Mouse (Mus musculus) bone marrow, adult 2 months (tissue): ENCODE results near the gene Dazap1. TPM values are rescaled to one million over a fixed set of nuclear protein-coding genes. Genes with fewer than 3 reads are reported as not detected.

Source experiments
- H3K27ac ChIP-seq: fragments of 200-500 bp; 2 replicates; pipeline ENCODE4 v1.5.1; 2012; ENCODE audit warnings: low read depth, mild to moderate bottlenecking, control low read depth, inconsistent platforms, low read length; ENCODE audit not compliant: control insufficient read depth, poor library complexity, insufficient read depth
- H3K4me1 ChIP-seq: fragments of 200-500 bp; 2 replicates; pipeline ENCODE4 v1.6.1; 2011; ENCODE audit warnings: low read length; ENCODE audit not compliant: control insufficient read depth, insufficient read depth
- H3K4me3 ChIP-seq: fragments of 200-500 bp; replicated peaks from 2 replicates; pipeline ENCODE3; 2011; ENCODE audit warnings: mild to moderate bottlenecking, low read depth, low read length, control low read depth; ENCODE audit not compliant: control insufficient read depth
- CTCF ChIP-seq: fragments of 200-500 bp; IDR thresholded peaks from 2 replicates; pipeline ENCODE4 v1.5.1; 2011; ENCODE audit warnings: low read length, control low read depth; ENCODE audit not compliant: control insufficient read depth, insufficient read depth
- POLR2A ChIP-seq: fragments of 200-500 bp; IDR thresholded peaks from 2 replicates; pipeline ENCODE4 v1.6.1; 2011; ENCODE audit warnings: low read depth, mild to moderate bottlenecking, control low read depth, low read length, borderline replicate concordance; ENCODE audit not compliant: control insufficient read depth
- WGBS: fragments of 180-500 bp; shearing (Covaris S2); methylation state at CpG from one replicate; pipeline ENCODE4 v1.1.7; 2018; 5-methylcytosine and 5-hydroxymethylcytosine counted together
- polyA plus RNA-seq: library from polyadenylated mRNA; stranded (reverse); fragments of >200 nt; gene quantifications from 2 replicates; pipeline ENCODE4 v1.2.4, GENCODE M21; 2011; ENCODE audit warnings: low replicate concordance; ENCODE audit not compliant: missing spikeins, insufficient read depth, insufficient read length

Dazap1 gene
- polyA plus RNA-seq, 1 experiment: 150 TPM

GRCm38 (mm10) chr10:80295618-80296425 lies 34.5 kb downstream of the Dazap1 start, which contains the start of gene Apc2:
TSS of gene Apc2 (plus strand) at chr10:80295977.
- Histone ChIP-seq H3K27ac (no peak within 1 kb of the TSS), H3K4me3 (peak within 1 kb of the TSS; percentile 25), H3K4me1 (peaks cover 3% of the 10 kb centered on the region; the same call in 1 of the 2 replicates)
- WGBS: 6% methylated on average over 26 of the region's 26 CpGs
- peak; percentile 77 for TF ChIP-seq CTCF
- no peak for TF ChIP-seq POLR2A

- WGBS: 78% methylated on average over 5 of the region's 5 CpGs
- Histone ChIP-seq H3K4me1 (peaks cover 3% of the 10 kb centered on the region; the same call in 1 of the 2 replicates), H3K4me3 (no peak overlapping the region), H3K27ac (no peak overlapping the region)
- no peak for TF ChIP-seq POLR2A
- TF ChIP-seq CTCF: no peak
Measured at GRCm38 (mm10) chr10:80296824-80297223, 35.5 kb downstream of the Dazap1 start.

GRCm38 (mm10) chr10:80297526-80298133 lies 36.3 kb downstream of the Dazap1 start:
- Histone ChIP-seq H3K27ac (no peak overlapping the region), H3K4me1 (peaks cover 3% of the 10 kb centered on the region; the same call in 1 of the 2 replicates), H3K4me3 (no peak overlapping the region)
- TF ChIP-seq POLR2A: no peak
- TF ChIP-seq CTCF: no peak
- 65% methylated on average over 8 of the region's 8 CpGs for WGBS

GRCm38 (mm10) chr10:80298571-80299281 lies 37.4 kb downstream of the Dazap1 start:
- 10% methylated on average over 26 of the region's 26 CpGs for WGBS

GRCm38 (mm10) chr10:80299301-80299700 lies 38.0 kb downstream of the Dazap1 start:
- Histone ChIP-seq H3K27ac (no peak overlapping the region), H3K4me1 (peaks cover 2% of the 10 kb centered on the region; the same call in 1 of the 2 replicates), H3K4me3 (no peak overlapping the region)
- 17% methylated on average over 15 of the region's 15 CpGs for WGBS
- TF ChIP-seq POLR2A (no peak), CTCF (no peak)

More at GRCm38 (mm10) chr10:80298571-80299281, 37.4 kb downstream of the Dazap1 start:
- Histone ChIP-seq H3K4me3 (no peak overlapping the region), H3K27ac (no peak overlapping the region), H3K4me1 (peaks cover 2% of the 10 kb centered on the region; the same call in 1 of the 2 replicates)
- TF ChIP-seq CTCF (no peak), POLR2A (no peak; the same call in 1 of the 2 replicates)

- Histone ChIP-seq H3K27ac (no peak overlapping the region), H3K4me3 (no peak overlapping the region), H3K4me1 (peaks cover 2% of the 10 kb centered on the region; the same call in 1 of the 2 replicates)
- WGBS: 49% methylated on average over 10 of the region's 10 CpGs
- TF ChIP-seq POLR2A (no peak), CTCF (no peak)
Measured at GRCm38 (mm10) chr10:80299824-80300223, 38.5 kb downstream of the Dazap1 start.

- Histone ChIP-seq H3K27ac (no peak overlapping the region), H3K4me3 (no peak overlapping the region), H3K4me1 (peaks cover 2% of the 10 kb centered on the region; the same call in 1 of the 2 replicates)
- 49% methylated on average over 11 of the region's 11 CpGs for WGBS
- TF ChIP-seq POLR2A (no peak), CTCF (no peak)
Measured at GRCm38 (mm10) chr10:80300672-80301181, 39.4 kb downstream of the Dazap1 start.
